Mouse (Mus musculus): Measurements from ENCODE around the gene Ccdc117. TPM values are rescaled to one million over a fixed set of nuclear protein-coding genes. Genes with fewer than 3 reads are reported as not detected.
"Not testable (repeated sequence)": the region's sequence is repeated elsewhere in the genome, so short reads cannot be mapped to it uniquely, and the experiment has no call there.

The Ccdc117 gene
- total RNA-seq, 2 experiments from 2014 or later = 18.0 to 19.1 TPM

DNA sequence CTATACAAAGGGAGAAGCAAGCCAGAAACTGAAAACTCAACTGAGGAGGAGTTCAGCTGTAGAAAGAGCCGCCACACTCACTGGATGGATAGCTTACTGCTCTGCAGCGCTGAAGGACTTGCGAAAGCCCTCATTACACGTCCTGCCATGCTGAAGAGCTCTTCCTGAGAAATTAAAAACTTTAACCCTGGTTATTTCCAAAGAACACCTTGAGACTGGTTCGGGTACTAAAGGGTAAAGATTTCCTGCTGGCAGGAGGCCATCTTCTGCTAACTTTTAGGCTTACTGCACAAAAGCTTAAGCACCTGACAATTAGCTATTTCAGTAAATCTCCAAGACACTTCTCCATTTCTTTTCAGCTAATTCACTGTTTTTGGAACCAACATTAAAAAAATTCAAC, 11.8 kb downstream of the Ccdc117 start:
- DNase-seq = no peak

DNA sequence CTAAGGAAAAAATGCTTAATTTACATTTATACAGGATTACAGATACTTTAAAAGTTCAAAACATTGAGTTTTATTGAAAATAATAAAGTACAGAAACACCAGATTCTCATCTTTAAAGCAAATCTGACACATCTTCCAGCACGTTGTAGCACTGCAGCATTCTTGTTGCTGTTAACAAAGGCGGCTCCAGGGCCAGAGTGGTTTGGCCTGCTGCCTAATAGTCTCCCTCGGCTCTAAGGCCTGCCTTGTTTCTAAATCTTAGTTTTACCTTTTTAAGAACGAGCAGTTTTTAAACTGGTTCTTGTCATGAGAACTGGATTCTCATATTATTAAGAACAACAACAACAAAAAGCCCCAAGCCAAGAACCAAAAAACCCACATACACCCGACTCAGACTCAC, 13.1 kb downstream of the Ccdc117 start:
- no peak for DNase-seq

DNA sequence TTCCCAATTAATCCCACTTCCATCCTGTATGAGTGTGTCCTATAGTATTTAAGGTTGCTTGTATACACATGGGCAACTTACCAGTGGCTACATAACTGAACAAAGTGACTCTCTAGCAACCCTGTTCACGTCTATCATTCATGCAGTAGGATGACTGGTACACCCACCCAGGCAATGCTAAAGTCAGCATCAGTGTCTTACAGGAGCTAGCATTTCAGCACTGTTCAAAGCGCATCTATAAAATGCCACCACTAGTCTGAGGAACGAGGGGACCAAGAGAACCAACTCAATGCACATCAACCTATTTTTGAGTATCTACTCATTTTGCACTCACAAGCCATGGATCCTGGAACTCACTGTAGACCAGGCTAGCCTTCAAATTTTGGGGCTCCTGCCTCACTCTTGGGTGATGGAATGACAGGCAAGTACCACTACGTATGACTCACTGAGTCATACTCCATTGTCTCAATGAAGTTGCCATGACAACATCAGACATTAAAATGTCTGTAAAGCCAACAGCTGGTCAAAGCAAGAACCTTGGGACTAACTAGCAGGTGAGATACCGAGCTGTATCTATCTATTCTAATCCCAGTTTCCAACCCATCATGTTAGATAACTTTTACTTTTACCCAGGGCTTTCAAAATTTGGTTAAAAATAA, 14.0 kb downstream of the Ccdc117 start:
- DNase-seq = no peak

DNA sequence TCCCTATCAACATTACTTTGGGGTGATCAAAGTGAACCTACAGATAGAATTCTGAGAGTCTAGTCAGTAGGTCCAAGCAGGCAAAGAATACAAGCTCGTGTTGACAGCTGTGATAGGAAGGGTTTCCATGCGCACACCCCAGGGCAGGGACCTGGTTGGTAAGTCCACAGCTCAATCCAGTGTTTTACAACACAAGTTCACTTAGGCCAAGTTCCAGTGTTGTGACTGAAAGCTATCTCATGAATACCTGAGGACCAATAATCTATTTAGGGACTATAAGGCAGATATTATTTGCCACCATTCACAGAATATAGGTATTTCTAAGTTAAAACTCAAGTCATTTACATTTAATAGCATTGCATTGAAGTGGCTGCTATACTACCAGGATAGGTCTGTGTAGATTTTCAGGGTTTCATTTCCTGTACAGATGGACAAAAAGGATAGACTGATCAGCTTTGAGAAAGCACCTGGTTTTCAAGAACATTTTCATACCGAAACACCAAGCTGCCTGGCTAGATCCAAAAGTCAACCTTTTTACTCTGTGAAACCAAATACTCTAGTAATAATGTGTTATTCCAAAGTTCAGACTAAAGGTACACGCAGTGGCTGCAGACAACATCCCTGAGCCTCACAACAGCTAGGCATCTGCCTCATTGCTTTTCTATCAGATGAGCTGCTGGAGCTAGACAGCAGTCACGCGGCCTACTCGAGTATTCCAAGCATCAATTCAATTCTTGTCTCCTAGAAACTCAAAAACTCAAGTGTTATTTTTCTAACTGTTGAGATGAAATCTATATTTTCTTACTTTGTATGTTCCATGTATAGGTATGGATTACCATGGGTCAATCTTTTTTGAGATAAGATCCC, 15.2 kb downstream of the Ccdc117 start:
- no peak for DNase-seq

DNA sequence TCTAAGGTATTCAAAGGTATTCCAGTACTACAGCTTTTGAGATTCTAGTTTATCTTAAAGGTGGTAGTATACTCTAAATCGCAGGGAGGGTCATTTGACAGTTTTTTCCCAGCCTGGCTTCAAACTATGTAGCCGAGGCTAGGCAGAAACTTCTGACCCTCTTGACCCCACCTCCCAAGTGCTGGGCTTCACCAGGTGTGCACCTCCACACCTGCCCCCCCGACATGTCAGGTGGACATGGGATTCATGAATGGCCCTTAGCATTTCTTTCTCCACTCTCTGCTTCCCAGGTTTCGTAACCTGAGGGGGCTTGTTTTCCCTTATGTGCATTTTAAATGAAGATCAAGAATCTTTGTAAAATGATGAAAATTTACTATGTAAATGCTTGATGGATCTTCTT, 16.6 kb downstream of the Ccdc117 start:
- no peak for DNase-seq

DNA sequence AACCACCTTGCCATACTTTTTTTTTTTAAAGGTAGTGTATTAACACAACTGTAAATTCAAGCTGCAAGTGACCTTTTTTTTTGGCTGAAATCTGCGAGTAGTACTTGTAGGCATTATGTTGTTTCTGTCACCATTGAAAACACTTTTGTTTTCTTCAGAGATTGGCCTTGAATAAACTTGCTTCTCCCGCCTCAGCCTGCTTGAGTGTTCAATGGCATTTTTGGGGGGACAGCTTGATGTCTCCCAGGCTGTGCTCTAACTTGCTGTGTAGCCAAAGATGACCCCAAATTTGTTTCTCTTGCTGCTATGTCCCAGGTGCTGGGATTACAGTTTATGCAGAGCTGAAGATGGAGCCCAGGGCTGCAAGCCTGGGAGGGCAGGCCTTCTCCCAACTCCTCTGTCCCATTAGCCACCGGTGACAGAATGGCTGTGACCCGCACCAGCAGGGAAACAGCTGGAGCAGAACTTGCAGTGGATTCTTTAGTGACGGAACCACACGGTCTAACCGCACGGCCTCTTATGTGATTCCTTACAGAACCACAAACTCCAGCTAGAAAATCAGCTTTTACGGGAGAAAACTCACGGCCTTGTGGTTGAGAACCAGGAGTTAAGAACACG, 19.1 kb downstream of the Ccdc117 start:
- no peak for DNase-seq

DNA sequence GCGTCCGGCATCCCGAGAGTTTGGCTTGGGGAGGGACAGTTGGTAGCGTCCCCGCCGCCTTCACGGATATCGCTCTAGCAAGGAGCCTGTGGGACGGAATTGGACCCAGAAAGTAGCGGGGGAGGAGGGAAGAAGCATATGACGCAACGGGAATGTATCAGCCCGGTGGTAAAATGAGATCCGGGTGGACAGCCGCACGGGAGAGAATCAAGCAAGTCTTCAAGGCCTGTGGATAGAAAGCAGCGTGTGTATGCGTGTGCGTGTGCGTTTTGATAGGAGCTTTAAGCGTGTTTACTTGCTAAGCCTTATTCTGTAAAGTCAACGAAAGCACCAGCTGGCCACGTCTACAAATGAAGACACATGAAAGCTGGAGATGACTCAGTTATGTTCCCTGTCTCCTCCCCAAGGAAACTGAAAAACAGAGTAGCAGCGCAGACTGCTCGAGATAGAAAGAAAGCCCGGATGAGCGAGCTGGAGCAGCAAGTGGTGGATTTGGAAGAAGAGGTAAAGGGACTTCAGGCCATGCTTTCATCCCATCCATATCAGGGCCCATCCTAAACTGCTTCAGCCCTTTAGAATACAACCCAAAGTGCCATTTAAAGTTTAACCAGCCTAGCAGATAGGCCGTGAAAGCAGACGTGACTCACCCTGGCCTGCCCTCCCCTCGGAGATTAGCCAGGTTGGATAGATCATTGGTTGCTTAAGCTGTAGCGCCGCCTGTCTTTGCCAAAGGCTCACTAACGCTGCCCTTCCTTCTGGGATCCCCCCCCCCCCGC, 20.3 kb downstream of the Ccdc117 start:
- DNase-seq = peak; percentile 68 to 71

DNA sequence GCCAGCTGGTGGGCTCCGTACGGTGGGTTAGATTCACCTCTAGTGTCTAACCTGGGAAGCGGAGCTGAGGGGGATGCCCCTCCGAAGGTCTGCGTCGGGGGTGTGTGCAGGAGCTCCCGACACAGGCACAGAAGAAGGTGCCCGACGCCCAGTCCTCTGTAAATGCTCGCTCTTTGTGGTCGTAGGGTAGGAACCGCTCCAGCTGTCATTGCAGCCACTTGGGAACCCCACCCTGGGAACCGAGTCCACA, 20.8 kb downstream of the Ccdc117 start:
- DNase-seq = no peak

DNA sequence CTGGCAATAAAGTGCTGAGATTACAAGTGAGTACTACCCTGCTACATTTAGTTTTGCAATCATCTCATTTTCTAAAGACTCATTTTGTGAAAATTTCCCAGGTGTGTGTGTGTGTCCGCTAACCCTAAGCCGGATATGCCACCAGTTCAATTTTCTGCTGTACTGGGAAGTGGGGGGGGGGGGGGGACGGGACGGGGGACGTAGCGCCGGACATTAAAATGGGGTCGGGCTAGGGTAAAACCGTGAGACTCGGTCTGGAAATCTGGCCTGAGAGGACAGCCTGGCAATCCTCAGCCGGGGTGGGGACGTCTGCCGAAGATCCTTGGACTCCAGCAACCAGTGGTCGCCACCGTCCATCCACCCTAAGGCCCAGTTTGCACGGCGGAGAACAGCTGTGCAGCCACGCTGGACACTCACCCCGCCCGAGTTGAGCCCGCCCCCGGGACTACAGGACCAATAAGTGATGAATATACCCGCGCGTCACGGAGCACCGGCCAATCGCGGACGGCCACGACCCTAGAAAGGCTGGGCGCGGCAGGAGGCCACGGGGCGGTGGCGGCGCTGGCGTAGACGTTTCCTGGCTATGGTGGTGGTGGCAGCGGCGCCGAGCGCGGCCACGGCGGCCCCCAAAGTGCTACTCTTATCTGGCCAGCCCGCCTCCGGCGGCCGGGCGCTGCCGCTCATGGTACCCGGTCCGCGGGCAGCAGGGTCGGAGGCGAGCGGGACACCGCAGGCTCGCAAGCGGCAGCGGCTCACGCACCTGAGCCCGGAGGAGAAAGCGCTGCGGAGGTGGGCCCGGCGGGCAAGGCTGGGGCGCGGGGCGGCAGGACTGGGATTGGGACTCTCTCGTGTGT, 21.3 kb downstream of the Ccdc117 start, which contains the start of gene Xbp1:
Xbp1 (plus strand) TSS at position 248 of the 854 bp plus-strand sequence.
- peak; percentile 97 to 98 for DNase-seq

DNA sequence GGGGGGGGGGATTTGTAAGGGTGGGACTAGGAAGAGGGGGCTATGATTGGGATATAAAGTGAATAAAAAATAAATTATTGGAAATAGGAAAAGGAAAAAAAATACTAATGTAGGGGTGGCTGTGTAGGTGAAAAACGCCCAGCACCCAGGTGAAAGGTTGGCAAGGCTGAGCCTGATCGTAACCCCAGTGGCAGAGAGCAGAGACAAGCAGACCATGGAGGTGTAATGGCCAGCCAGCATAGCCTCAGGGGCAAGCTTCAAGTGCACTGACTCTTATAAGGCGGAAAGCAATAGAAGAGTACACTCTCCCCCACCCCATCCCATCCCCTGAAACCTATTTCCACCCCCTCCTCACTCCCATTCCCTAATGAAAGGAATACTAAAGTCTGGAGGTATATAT, 22.3 kb downstream of the Ccdc117 start:
- DNase-seq = no peak

DNA sequence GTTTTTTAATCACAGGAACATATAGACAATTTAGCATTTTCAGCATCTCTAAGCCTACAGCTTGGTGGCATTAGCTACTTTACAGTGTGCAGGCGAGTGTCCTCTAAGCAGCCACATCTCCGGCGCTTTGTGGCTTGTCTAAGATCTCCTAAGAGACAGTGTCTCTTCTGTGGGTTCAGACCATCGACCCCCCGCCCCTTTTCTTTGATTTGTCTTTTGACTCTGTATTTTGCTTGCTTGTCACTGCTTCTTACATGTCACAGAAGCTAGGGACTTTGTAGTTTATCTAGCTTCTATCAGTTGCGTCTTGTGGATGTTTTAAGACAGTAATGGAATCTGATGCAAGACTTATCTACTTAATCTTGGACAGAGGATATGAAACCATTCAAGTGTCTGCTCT, 24.6 kb downstream of the Ccdc117 start:
- no peak for DNase-seq

DNA sequence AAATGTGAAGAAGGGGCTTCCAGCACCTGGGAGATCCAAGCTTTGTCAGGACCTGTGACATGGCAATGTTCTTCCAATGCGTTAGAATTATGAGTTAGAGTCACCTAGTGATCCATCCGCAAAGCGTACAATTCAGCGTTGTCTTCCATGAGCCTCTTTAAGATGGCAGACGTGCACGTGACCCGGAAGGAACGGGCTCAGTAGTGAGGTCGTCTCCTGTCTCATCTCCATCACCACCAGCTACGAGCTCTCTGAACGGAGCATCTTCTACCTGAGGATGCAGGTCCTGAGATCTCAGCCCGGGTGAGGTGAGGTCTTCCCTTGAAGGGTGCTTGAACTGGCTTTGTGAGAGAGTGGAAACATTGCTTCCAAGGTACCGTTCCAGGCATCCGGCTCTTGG, 25.4 kb downstream of the Ccdc117 start:
- no peak for DNase-seq

DNA sequence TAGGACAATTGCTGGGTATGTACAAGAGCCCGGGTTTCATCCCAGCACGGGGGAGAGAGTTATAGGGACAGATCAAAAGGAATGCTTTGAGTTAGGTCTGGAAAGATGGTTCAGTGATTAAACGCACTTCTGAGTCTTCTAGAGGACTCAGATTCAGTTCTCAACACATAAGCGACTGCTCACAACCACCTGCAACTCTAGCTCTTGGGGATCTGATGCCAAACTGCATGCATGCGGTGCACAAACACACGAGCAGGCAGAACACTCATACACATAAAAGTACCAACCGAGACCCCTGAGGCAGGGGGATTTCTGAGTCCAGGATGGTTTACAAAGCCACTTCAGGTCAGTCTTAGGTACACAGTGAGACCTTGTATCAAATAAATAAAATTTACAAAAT, 25.8 kb downstream of the Ccdc117 start:
- DNase-seq = no peak

DNA sequence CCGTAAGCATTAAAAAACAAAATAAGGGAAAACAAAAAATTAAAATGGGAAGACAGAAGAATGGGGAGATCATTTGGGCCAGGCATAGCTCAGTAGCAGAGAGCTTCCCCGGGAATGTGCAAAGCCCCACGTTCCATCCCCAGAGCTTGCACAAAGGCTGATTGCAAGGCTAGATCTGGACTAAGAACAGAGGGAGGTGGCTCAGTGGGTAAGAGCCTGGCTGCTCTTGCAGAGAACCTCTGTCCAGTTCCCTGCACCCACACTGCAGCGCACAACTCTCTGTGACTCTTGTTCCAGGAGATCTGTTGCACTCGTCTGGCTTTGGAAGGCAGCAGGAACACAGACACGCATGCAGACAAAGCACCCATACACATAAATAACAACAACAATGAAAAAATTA, 26.3 kb downstream of the Ccdc117 start:
- no peak for DNase-seq

DNA sequence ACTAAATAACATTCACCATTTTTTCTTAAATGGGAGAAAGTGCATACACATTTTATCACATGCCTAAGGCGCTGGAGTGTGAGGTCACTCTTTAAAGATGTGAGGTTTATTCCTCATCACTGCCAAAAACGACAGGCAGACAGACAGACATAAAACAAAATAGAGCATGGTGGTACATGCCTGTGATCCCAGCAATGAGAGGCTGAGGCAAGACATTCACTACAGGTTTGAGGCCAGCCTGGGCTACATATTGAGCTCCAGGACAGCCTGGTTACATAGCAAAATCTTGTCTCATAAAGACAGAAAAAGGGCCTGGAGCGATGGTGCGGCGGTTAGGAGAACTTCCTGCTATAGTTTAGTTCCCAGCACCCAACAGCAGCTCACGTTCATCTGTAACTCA, 26.8 kb downstream of the Ccdc117 start:
- DNase-seq = no peak

DNA sequence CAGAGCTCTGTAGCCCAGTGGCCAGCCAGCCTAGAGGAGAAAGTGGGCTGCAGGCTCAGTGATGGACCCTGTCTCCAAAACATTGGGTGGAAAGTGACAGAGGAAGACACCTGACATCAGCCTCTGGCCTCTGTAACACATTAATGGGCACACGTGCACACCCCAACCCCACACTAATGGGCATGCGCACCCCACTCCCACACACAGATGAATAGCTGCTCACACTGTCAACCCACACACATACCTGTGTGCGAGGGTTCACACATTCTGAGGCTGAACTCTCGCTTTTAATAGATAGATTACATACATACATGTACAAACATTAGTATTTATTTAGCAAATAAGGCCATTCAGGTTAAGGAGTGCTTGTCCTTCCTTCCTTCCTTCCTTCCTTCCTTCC, 27.9 kb downstream of the Ccdc117 start:
- DNase-seq = no peak

DNA sequence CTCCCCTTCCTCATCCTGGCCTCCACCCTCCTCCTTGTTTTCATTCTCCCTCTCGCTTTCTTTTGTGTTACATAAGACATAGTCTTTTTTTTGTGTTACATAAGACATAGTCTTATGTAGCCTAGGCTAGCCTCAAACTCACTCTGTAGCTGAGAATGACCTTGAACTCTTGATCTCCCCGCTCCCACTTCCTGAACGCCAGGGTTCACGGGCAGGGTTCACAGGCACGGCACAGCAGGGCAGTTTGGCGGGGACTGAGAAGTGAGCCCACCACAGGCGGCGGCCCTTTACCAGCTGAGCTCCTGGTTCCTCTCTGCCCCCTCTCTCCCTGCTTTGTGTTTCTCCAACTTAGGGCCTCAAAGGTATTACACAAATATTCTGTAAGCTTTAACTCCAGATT, 29.0 kb downstream of the Ccdc117 start:
- DNase-seq = no peak

DNA sequence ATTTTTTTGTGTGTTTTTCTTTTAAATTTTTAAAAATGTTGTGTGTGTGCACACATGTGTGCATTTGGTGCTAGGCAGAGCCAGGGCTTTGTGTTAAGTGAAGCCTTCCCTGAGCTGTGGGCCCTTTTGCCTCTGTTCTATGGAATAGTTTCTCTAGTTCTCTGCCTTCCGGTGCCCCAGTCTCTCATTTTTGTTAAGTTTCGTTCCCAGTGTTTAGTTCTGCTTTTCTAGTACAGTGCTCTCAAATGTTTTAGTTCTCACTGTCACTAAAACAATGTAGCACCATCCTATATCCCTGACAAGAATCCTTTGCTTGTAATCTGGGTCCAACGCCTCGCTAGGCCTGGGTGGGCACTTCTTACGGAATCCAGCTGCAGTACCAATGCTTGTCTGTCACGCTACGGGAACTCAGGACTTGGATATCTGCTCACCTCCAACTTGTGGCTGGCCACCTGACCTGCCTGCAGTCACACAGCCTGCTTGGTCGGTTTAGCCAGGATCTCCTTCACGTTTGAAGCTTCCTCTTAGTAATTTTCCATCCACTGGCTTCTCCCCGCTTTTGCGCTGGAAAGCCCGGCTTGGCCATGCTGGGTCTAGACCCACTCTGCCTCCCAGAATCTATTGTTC, 29.8 kb downstream of the Ccdc117 start:
- no peak for DNase-seq

DNA sequence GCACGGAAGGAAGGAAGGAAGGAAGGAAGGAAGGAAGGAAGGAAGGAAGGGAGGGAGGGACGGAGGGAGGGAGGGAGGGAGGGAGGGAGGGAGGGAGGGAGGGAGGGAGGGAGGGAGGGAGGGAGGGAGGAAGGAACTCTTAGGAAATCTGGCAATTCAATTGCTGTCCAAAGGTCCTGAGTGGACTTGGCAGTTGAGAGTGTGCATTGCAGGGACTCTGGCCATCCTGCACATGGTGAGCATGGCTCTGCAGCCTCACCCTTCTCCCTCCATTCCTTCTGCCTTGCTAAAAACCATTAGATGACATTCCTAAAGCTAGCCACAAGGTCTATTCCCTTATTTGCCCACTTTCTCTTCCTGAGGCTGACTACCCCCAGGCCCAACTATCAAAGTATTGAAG, 31.3 kb downstream of the Ccdc117 start:
- DNase-seq = not testable (repeated sequence)

DNA sequence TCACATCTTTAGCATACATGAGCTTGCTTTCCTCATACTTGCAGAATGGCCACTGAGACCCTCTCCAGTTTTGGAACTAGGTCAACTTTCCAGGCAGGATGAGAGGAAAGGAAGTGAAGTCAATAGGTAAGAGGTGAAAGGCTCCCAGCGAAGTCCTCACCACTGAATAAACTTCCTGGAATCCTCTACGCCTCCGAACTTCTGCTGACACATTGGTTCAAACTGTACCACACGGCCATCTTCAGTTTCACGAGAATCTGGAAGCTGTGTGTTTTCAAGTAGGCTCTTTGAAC, 31.9 kb downstream of the Ccdc117 start:
- DNase-seq = no peak

DNA sequence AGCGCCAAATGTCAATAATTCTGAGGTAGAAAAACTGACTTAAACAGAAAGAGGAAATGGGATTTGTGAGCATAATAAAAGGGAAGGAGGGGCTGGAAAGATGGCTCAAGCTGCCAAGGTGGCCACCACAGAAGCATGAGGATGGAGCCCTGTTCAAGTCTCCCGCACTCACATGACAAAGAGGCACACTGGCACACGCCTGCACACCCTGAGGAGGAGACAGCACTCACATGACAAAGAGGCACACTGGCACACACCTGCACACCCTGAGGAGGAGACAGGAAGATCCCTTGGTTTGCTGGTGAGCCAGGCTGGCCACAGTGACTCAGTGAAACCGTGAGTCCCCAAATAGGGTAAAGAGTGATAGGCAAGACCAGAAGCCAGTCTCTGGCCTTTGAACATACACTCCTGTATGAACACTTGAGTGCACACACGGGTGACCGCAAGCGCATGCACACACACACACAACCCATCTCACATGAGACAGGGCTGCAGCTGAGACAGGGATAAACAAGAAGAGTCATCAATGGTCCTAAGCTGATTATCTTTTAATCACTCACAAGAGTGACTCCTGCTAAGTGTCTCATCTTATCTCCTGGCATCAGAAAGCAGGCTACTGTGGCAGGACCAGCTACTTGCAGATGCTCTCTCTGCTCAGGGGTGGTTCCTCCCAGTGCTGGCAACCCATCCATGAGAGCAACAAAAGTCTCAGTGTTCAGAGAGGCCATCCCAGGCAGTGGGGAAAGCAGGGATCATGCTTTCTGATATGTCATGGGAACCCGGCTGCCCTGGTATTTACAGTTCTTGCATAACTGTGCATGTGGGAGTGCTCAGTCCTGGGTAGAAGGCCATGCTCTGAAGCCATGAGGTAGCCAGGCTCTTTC, 32.5 kb downstream of the Ccdc117 start:
- DNase-seq = no peak

Data from layer of hippocampus, postnatal 36 days (tissue).